Comparison of ENCODE assay signal across 8 mouse cellular contexts in genomic region chr1:53053087-53054022, GRCm38 (mm10). TPM values are rescaled to one million over a fixed set of nuclear protein-coding genes. Genes with fewer than 3 reads are reported as not detected.
DNase-seq lines count a peak whose midpoint lies in the region; ATAC-seq and TF ChIP-seq lines count a peak whose summit lies in the region.

No protein-coding gene starts in this region.

- peak; percentile 25 to 82 (median 52); a peak in 4 of 6 replicates for TF ChIP-seq CTCF in MEL (IDR thresholded peaks at IDR 0.05 in 2 of 3, conservative IDR thresholded peaks at IDR 0.05 in 1 of 3; ENCODE audit: control insufficient read depth in 1 of 3, insufficient read depth in 1 of 3, low read depth in 2 of 3, low read length in 3 of 3, poor library complexity in 1 of 3, severe bottlenecking in 1 of 3)

- peak; percentile 44 for DNase-seq in A20 (ENCODE audit: low read depth, low spot score)
- peak; percentile 54 for DNase-seq in MEL (ENCODE audit: low read depth, low spot score)
- peak; percentile 75 for DNase-seq in cerebellum, adult 9-10 months
- peak; percentile 71 to 76 for DNase-seq in frontal cortex, postnatal 36 days (ENCODE audit: low spot score in 2 of 2)
- DNase-seq in kidney, postnatal 36 days, result peak; percentile 43 to 82
- peak; percentile 83 for DNase-seq in retina, embryonic 14.5 days (ENCODE audit: low spot score)

- H3K9ac ChIP-seq in MEL (ENCODE audit: control insufficient read depth, low read depth, low read length, poor library complexity, severe bottlenecking), result no peak overlapping the region
- no peak overlapping the region for H3K9ac ChIP-seq in lung, embryonic 15.5 days

- no peak for TF ChIP-seq EP300 in MEL (IDR thresholded peaks at IDR 0.05; ENCODE audit: low read depth in 1 of 2, low read length in 2 of 2)

- WGBS in lung, embryonic 15.5 days, result 41% methylated on average over 9 of the region's 9 CpGs

- H3K27me3 ChIP-seq in MEL (ENCODE audit: control insufficient read depth in 1 of 2, insufficient read depth in 2 of 2, low read length in 2 of 2), result peaks cover 0 to 3% of the 10 kb centered on the region in 2 experiments; a peak in 2 of 4 replicates
- no peaks in the 10 kb centered on the region for H3K27me3 ChIP-seq in lung, embryonic 15.5 days

- no peak overlapping the region for H3K4me3 ChIP-seq in MEL (ENCODE audit: control insufficient read depth in 1 of 2, insufficient read depth in 1 of 2, low read depth in 2 of 2, low read length in 2 of 2)
- no peak overlapping the region for H3K4me3 ChIP-seq in lung, embryonic 15.5 days

- TF ChIP-seq POLR2A in MEL (IDR thresholded peaks at IDR 0.05; ENCODE audit: control insufficient read depth in 1 of 2, insufficient read depth in 1 of 2, low read depth in 1 of 2, low read length in 2 of 2, poor library complexity in 1 of 2), result no peak

- H3K4me2 ChIP-seq in lung, embryonic 15.5 days, result no peak overlapping the region

- ATAC-seq in lung, embryonic 15.5 days (ENCODE audit: borderline replicate concordance, extremely low read depth, low FRiP score, low TSS enrichment), result peak; percentile 42; the same call in 1 of the 2 replicates
- ATAC-seq in erythroid progenitor cell, adult 5-6 weeks (replicated peaks; ENCODE audit: low FRiP score, poor library complexity, severe bottlenecking), result no peak

- H3K36me3 ChIP-seq in MEL (ENCODE audit: control insufficient read depth in 1 of 2, insufficient read depth in 2 of 2, low read length in 2 of 2), result no peaks in the 10 kb centered on the region
- H3K36me3 ChIP-seq in lung, embryonic 15.5 days, result no peaks in the 10 kb centered on the region

- peak; percentile 89 for TF ChIP-seq RAD21 in MEL (IDR thresholded peaks at IDR 0.05; ENCODE audit: low read depth, low read length)

- H3K27ac ChIP-seq in MEL (ENCODE audit: control insufficient read depth, low read depth, low read length), result no peak overlapping the region
- H3K27ac ChIP-seq in lung, embryonic 15.5 days, result no peak overlapping the region

- no peaks in the 10 kb centered on the region for H3K9me3 ChIP-seq in MEL (replicated peaks; ENCODE audit: insufficient read depth, low read length)
- H3K9me3 ChIP-seq in lung, embryonic 15.5 days, result no peaks in the 10 kb centered on the region

- H3K4me1 ChIP-seq in MEL (ENCODE audit: control insufficient read depth in 1 of 2, insufficient read depth in 2 of 2, low read length in 2 of 2), result no peaks in the 10 kb centered on the region
- H3K4me1 ChIP-seq in lung, embryonic 15.5 days, result no peaks in the 10 kb centered on the region

- H3K79me2 ChIP-seq in MEL (ENCODE audit: control insufficient read depth, insufficient read depth, low read length, poor library complexity), result no peaks in the 10 kb centered on the region

TF ChIP-seq in MEL, 35 proteins besides CTCF, POLR2A, EP300 and RAD21:
- TF ChIP-seq USF1 (IDR thresholded peaks at IDR 0.05; ENCODE audit: low read depth, low read length), result no peak
- no peak for TF ChIP-seq MAX (IDR thresholded peaks at IDR 0.05; ENCODE audit: low read length)
- TF ChIP-seq ZKSCAN1 (IDR thresholded peaks at IDR 0.05; ENCODE audit: low read depth, low read length), result no peak
- TF ChIP-seq SMC3 (IDR thresholded peaks at IDR 0.05; ENCODE audit: low read depth, low read length), result peak; percentile 91
- no peak for TF ChIP-seq BHLHE40 (IDR thresholded peaks at IDR 0.05; ENCODE audit: borderline replicate concordance, low read depth, low read length)
- TF ChIP-seq MXI1 (IDR thresholded peaks at IDR 0.05; ENCODE audit: low read depth, low read length), result no peak
- TF ChIP-seq ZC3H11A (IDR thresholded peaks at IDR 0.05; ENCODE audit: low read depth, low read length), result peak; percentile 86
- no peak for TF ChIP-seq POLR2AphosphoS2 (IDR thresholded peaks at IDR 0.05; ENCODE audit: low read length)
- TF ChIP-seq USF2 (IDR thresholded peaks at IDR 0.05; ENCODE audit: borderline replicate concordance in 1 of 2, insufficient read depth in 1 of 2, low read depth in 1 of 2, low read length in 2 of 2), result no peak

RNA-seq across cellular contexts. Expression of gene Mstn, which starts 8.1 kb away (rescaled TPM):
- total RNA-seq in MEL (2012; rRNA removed), result not detected in 2 replicates
- not detected for polyA plus RNA-seq in MEL (2012; ENCODE audit: insufficient read depth in 1 of 2, insufficient read length in 2 of 2, low read depth in 1 of 2, low replicate concordance in 2 of 2, missing spikeins in 1 of 2)
- 0.14 TPM in 1 of 2 replicates, not detected in the other for polyA plus RNA-seq in lung, embryonic 15.5 days (2015; fragmentation: Nextera tagmentation; extraction: Ambion mirVana)
- total RNA-seq in erythroid progenitor cell, adult 5-6 weeks (2015; ENCODE audit: low replicate concordance), result not detected in 2 replicates
- not detected in 2 replicates for total RNA-seq in erythroid progenitor cell, adult 5-6 weeks (2017; ENCODE audit: low replicate concordance)

RNA-seq across cellular contexts. Expression of gene 1700019D03Rik, which starts 33.4 kb away (rescaled TPM):
- not detected in 2 replicates for total RNA-seq in MEL (2012; rRNA removed)
- polyA plus RNA-seq in MEL (2012; ENCODE audit: insufficient read depth in 1 of 2, insufficient read length in 2 of 2, low read depth in 1 of 2, low replicate concordance in 2 of 2, missing spikeins in 1 of 2), result not detected
- polyA plus RNA-seq in lung, embryonic 15.5 days (2015; fragmentation: Nextera tagmentation; extraction: Ambion mirVana), result 3.0 and 3.4 TPM in 2 replicates
- not detected in 2 replicates for total RNA-seq in erythroid progenitor cell, adult 5-6 weeks (2015; ENCODE audit: low replicate concordance)
- total RNA-seq in erythroid progenitor cell, adult 5-6 weeks (2017; ENCODE audit: low replicate concordance), result not detected in 2 replicates
